Mouse (Mus musculus) neural tube, embryonic 15.5 days (tissue): Measurements from ENCODE around the gene Cct2. TPM values are rescaled to one million over a fixed set of nuclear protein-coding genes. Genes with fewer than 3 reads are reported as not detected.

Source experiments
- ATAC-seq: fragments of 200-750 bp; cut with Nextera tagmentation; 2 replicates; pipeline ENCODE4 v1.8.0; 2017; ENCODE audit warnings: mild to moderate bottlenecking, moderate TSS enrichment, moderate library complexity; ENCODE audit not compliant: low FRiP score
- H3K27ac ChIP-seq: fragments of 300-500 bp; sonication (generic); replicated peaks from 2 replicates; pipeline ENCODE4 v1.5.1; 2015; ENCODE audit warnings: mild to moderate bottlenecking, inconsistent platforms
- H3K27me3 ChIP-seq: fragments of 300-500 bp; sonication (generic); replicated peaks from 2 replicates; pipeline ENCODE4 v1.6.1; 2015; ENCODE audit warnings: inconsistent platforms
- H3K36me3 ChIP-seq: fragments of 300-500 bp; sonication (generic); 2 replicates; pipeline ENCODE4 v1.6.1; 2015; ENCODE audit warnings: inconsistent platforms
- H3K4me1 ChIP-seq: fragments of 300-500 bp; sonication (generic); 2 replicates; pipeline ENCODE4 v1.6.1; 2015; ENCODE audit warnings: inconsistent platforms
- H3K4me2 ChIP-seq: fragments of 300-500 bp; sonication (generic); 2 replicates; pipeline ENCODE4 v1.6.1; 2015; ENCODE audit warnings: inconsistent platforms, mild to moderate bottlenecking, moderate library complexity
- H3K4me3 ChIP-seq: fragments of 300-500 bp; sonication (generic); replicated peaks from 2 replicates; pipeline ENCODE4 v1.5.1; 2015; ENCODE audit warnings: mild to moderate bottlenecking, inconsistent platforms
- H3K9ac ChIP-seq: fragments of 300-500 bp; sonication (generic); replicated peaks from 2 replicates; pipeline ENCODE4 v1.6.1; 2015; ENCODE audit warnings: mild to moderate bottlenecking, inconsistent platforms
- H3K9me3 ChIP-seq: fragments of 300-500 bp; sonication (generic); replicated peaks from 2 replicates; pipeline ENCODE4 v1.6.1; 2016; ENCODE audit warnings: inconsistent platforms
- WGBS: fragments of 180-500 bp; shearing (Covaris S2); methylation state at CpG from one replicate; pipeline ENCODE4 v1.1.7; 2015; ENCODE audit warnings: mixed read lengths; 5-methylcytosine and 5-hydroxymethylcytosine counted together
- polyA plus RNA-seq: library from polyadenylated mRNA; unstranded; fragments of >200 nt; fragmentation: Nextera tagmentation; extraction: Ambion mirVana; gene quantifications from 2 replicates; pipeline ENCODE4 v1.2.1, GENCODE M21; 2015

Gene Cct2
- polyA plus RNA-seq, 1 experiment from 2014 or later, result 247 TPM

- Histone ChIP-seq H3K27me3 (no peaks in the 10 kb centered on the region), H3K27ac (peak overlapping the region; percentile 67), H3K9ac (no peak overlapping the region), H3K4me2 (peak overlapping the region; percentile 23; the same call in 1 of the 2 replicates), H3K4me1 (peaks cover 16% of the 10 kb centered on the region), H3K36me3 (no peaks in the 10 kb centered on the region), H3K9me3 (no peaks in the 10 kb centered on the region), H3K4me3 (no peak overlapping the region)
- WGBS, result 16% methylated on average over 15 of the region's 15 CpGs
- ATAC-seq, result peak; percentile 92
These were observed 31.1 kb upstream of the Cct2 start for GRCm38 (mm10) chr10:117094504-117095329.

- Histone ChIP-seq H3K36me3 (peaks cover under 1% of the 10 kb centered on the region; the same call in 1 of the 2 replicates), H3K27me3 (no peaks in the 10 kb centered on the region), H3K9ac (no peak overlapping the region), H3K4me3 (no peak overlapping the region), H3K4me1 (peaks cover 11% of the 10 kb centered on the region), H3K27ac (no peak overlapping the region), H3K4me2 (no peak overlapping the region), H3K9me3 (no peaks in the 10 kb centered on the region)
- WGBS, result 80% methylated on average over 4 of the region's 4 CpGs
- ATAC-seq, result no peak
These were observed 26.0 kb upstream of the Cct2 start for GRCm38 (mm10) chr10:117089628-117090027.

GRCm38 (mm10) chr10:117081914-117082359 lies 18.3 kb upstream of the Cct2 start:
- H3K4me1 ChIP-seq, result no peaks in the 10 kb centered on the region
- 65% methylated on average over 2 of the region's 2 CpGs for WGBS
- no peak overlapping the region for H3K4me2 ChIP-seq
- H3K36me3 ChIP-seq, result peaks cover 34% of the 10 kb centered on the region
- no peaks in the 10 kb centered on the region for H3K9me3 ChIP-seq
- ATAC-seq, result no peak
- no peaks in the 10 kb centered on the region for H3K27me3 ChIP-seq
- H3K4me3 ChIP-seq, result no peak overlapping the region
- H3K9ac ChIP-seq, result no peak overlapping the region
- no peak overlapping the region for H3K27ac ChIP-seq

GRCm38 (mm10) chr10:117081326-117081725 lies 17.7 kb upstream of the Cct2 start:
- Histone ChIP-seq H3K4me3 (no peak overlapping the region), H3K9ac (no peak overlapping the region), H3K4me2 (no peak overlapping the region), H3K36me3 (peaks cover 40% of the 10 kb centered on the region), H3K9me3 (no peaks in the 10 kb centered on the region), H3K4me1 (no peaks in the 10 kb centered on the region), H3K27me3 (no peaks in the 10 kb centered on the region), H3K27ac (no peak overlapping the region)
- 82% methylated on average over 4 of the region's 4 CpGs for WGBS
- ATAC-seq, result no peak

- H3K27me3 ChIP-seq, result no peaks in the 10 kb centered on the region
- no peak overlapping the region for H3K4me2 ChIP-seq
- H3K9ac ChIP-seq, result no peak overlapping the region
- 61% methylated on average over 6 of the region's 6 CpGs for WGBS
- peaks cover 47% of the 10 kb centered on the region for H3K36me3 ChIP-seq
- no peak overlapping the region for H3K27ac ChIP-seq
- no peaks in the 10 kb centered on the region for H3K9me3 ChIP-seq
- H3K4me3 ChIP-seq, result no peak overlapping the region
- no peaks in the 10 kb centered on the region for H3K4me1 ChIP-seq
- ATAC-seq, result peak; percentile 55; the same call in 1 of the 2 replicates
These were observed 14.7 kb upstream of the Cct2 start for GRCm38 (mm10) chr10:117078284-117078683.

GRCm38 (mm10) chr10:117073176-117073575 lies 9.6 kb upstream of the Cct2 start:
- no peak overlapping the region for H3K9ac ChIP-seq
- no peaks in the 10 kb centered on the region for H3K9me3 ChIP-seq
- no peak for ATAC-seq
- H3K27ac ChIP-seq, result no peak overlapping the region
- H3K4me1 ChIP-seq, result no peaks in the 10 kb centered on the region
- H3K4me2 ChIP-seq, result no peak overlapping the region
- H3K36me3 ChIP-seq, result peaks cover 46% of the 10 kb centered on the region
- WGBS, result 85% methylated on average over 7 of the region's 7 CpGs
- no peaks in the 10 kb centered on the region for H3K27me3 ChIP-seq
- no peak overlapping the region for H3K4me3 ChIP-seq

- Histone ChIP-seq H3K9me3 (no peaks in the 10 kb centered on the region), H3K36me3 (peaks cover 46% of the 10 kb centered on the region), H3K4me1 (no peaks in the 10 kb centered on the region), H3K27ac (no peak overlapping the region), H3K4me3 (no peak overlapping the region), H3K9ac (no peak overlapping the region), H3K4me2 (no peak overlapping the region), H3K27me3 (no peaks in the 10 kb centered on the region)
- no peak for ATAC-seq
- 93% methylated on average over 18 of the region's 18 CpGs for WGBS
These were observed 8.7 kb upstream of the Cct2 start for GRCm38 (mm10) chr10:117072191-117072888.

- WGBS, result 96% methylated on average over 3 of the region's 3 CpGs
- Histone ChIP-seq H3K4me1 (no peaks in the 10 kb centered on the region), H3K36me3 (peaks cover 30% of the 10 kb centered on the region), H3K4me3 (no peak overlapping the region), H3K27ac (no peak overlapping the region), H3K9me3 (no peaks in the 10 kb centered on the region), H3K9ac (no peak overlapping the region), H3K4me2 (no peak overlapping the region), H3K27me3 (no peaks in the 10 kb centered on the region)
- no peak for ATAC-seq
These were observed 5.5 kb upstream of the Cct2 start for GRCm38 (mm10) chr10:117069109-117069508.

GRCm38 (mm10) chr10:117064076-117064475 lies 462 bp upstream of the Cct2 start:
- peak; percentile 56 for ATAC-seq
- Histone ChIP-seq H3K4me2 (peak overlapping the region; percentile 67), H3K9ac (peak overlapping the region; percentile 34; the same call in 1 of the 2 replicates), H3K9me3 (no peaks in the 10 kb centered on the region), H3K27ac (peak overlapping the region; percentile 84), H3K4me1 (peaks cover 14% of the 10 kb centered on the region), H3K27me3 (no peaks in the 10 kb centered on the region), H3K4me3 (peak overlapping the region; percentile 98), H3K36me3 (peaks cover 27% of the 10 kb centered on the region)
- 9% methylated on average over 7 of the region's 7 CpGs for WGBS

- no peaks in the 10 kb centered on the region for H3K9me3 ChIP-seq
- peak overlapping the region; percentile 90 for H3K27ac ChIP-seq
- no peaks in the 10 kb centered on the region for H3K27me3 ChIP-seq
- 4% methylated on average over 15 of the region's 15 CpGs for WGBS
- H3K4me2 ChIP-seq, result peak overlapping the region; percentile 67
- ATAC-seq, result no peak
- peak overlapping the region; percentile 98 for H3K4me3 ChIP-seq
- peaks cover 20% of the 10 kb centered on the region for H3K4me1 ChIP-seq
- peaks cover 37% of the 10 kb centered on the region for H3K36me3 ChIP-seq
- H3K9ac ChIP-seq, result peak overlapping the region; percentile 83
These were observed 740 bp downstream of the Cct2 start for GRCm38 (mm10) chr10:117062894-117063253.

GRCm38 (mm10) chr10:117055668-117056067 lies 7.9 kb downstream of the Cct2 start:
- Histone ChIP-seq H3K27me3 (no peaks in the 10 kb centered on the region), H3K4me1 (peaks cover 14% of the 10 kb centered on the region), H3K4me3 (no peak overlapping the region), H3K4me2 (no peak overlapping the region), H3K36me3 (peaks cover 93% of the 10 kb centered on the region), H3K9me3 (no peaks in the 10 kb centered on the region), H3K9ac (no peak overlapping the region), H3K27ac (no peak overlapping the region)
- WGBS, result 92% methylated on average over 4 of the region's 4 CpGs
- ATAC-seq, result no peak
